Mouse (Mus musculus): ENCODE measurements around the gene Nphp3. TPM values are rescaled to one million over a fixed set of nuclear protein-coding genes. Genes with fewer than 3 reads are reported as not detected.
A peak's percentile ranks its signal among the peaks of the same experiment; 100 is the strongest.

Gene Nphp3
- polyA plus RNA-seq, 2 experiments: 5.4 to 25.3 TPM

DNA sequence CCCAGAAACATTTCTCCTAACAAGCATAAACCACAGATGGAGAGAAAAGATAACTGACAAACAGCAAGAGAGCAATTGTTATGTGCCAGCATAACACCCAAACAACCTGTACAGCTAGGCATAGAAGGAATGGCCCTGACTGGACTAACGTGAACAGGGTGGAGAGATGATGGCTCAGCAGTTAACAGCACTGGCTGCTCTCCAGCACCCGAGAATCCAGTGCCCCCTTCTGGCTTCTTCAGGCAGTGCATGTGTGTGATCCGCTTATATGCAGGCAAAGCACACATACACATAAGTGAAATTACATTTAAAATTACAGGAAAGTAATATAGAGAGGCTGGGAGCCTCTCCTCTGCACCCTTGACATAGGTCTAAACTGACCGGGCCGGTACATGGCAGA lies 77.0 kb downstream of the Nphp3 start:
- no peak for DNase-seq (ENCODE audit: low spot score)
- Histone ChIP-seq H3K36me3 (ENCODE audit: control insufficient read depth, insufficient read depth, low read length) (peaks cover 4% of the 10 kb centered on the region; the same call in 1 of the 2 replicates), H3K9me3 (ENCODE audit: control insufficient read depth, low read length) (no peaks in the 10 kb centered on the region), H3K4me1 (ENCODE audit: control insufficient read depth, insufficient read depth, low read length) (no peaks in the 10 kb centered on the region), H3K9ac (ENCODE audit: low read depth, low read length, severe bottlenecking) (no peak overlapping the region), H3K4me2 (replicated peaks; ENCODE audit: low read depth, low read length, severe bottlenecking) (no peak overlapping the region), H3K27ac (replicated peaks; ENCODE audit: low read depth, low read length) (no peak overlapping the region), H3K27me3 (ENCODE audit: control insufficient read depth, insufficient read depth, low read length) (no peaks in the 10 kb centered on the region), H3K4me3 (replicated peaks; ENCODE audit: low read length) (no peak overlapping the region)
- WGBS: 52% methylated on average over 5 of the region's 5 CpGs
- TF ChIP-seq POLR2A (IDR thresholded peaks at IDR 0.05; ENCODE audit: borderline replicate concordance, extremely low read depth, insufficient read depth, insufficient read length): no peak
- no peak for ATAC-seq (ENCODE audit: low FRiP score, low read depth)

DNA sequence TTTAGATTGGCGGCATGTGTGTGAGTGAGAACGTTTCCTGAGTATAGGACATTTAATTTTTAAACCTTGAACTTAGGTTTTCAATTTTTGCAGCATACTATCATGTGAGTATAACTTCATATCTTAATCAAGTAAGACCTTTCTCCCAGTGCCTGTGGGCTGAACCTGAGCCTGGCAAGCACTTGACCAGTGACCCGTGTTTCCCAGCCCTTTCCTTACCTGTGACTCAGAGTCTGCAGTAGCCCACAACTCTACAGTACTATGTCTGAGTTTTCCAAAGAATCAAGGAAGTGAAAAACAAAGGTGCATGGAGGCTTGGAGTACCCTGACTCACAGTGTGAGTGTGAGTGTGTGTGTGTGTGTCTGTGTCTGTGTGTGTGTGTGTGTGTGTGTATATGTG lies 77.7 kb downstream of the Nphp3 start:
- DNase-seq (ENCODE audit: low spot score): no peak
- Histone ChIP-seq H3K27me3 (ENCODE audit: control insufficient read depth, insufficient read depth, low read length) (no peaks in the 10 kb centered on the region), H3K4me2 (replicated peaks; ENCODE audit: low read depth, low read length, severe bottlenecking) (no peak overlapping the region), H3K9ac (ENCODE audit: low read depth, low read length, severe bottlenecking) (no peak overlapping the region), H3K9me3 (ENCODE audit: control insufficient read depth, low read length) (no peaks in the 10 kb centered on the region), H3K27ac (replicated peaks; ENCODE audit: low read depth, low read length) (no peak overlapping the region), H3K4me1 (ENCODE audit: control insufficient read depth, insufficient read depth, low read length) (no peaks in the 10 kb centered on the region), H3K4me3 (replicated peaks; ENCODE audit: low read length) (no peak overlapping the region), H3K36me3 (ENCODE audit: control insufficient read depth, insufficient read depth, low read length) (peaks cover 4% of the 10 kb centered on the region; the same call in 1 of the 2 replicates)
- WGBS: 82% methylated on average over 3 of the region's 3 CpGs
- no peak for ATAC-seq (ENCODE audit: low FRiP score, low read depth)
- TF ChIP-seq POLR2A (IDR thresholded peaks at IDR 0.05; ENCODE audit: borderline replicate concordance, extremely low read depth, insufficient read depth, insufficient read length): no peak

DNA sequence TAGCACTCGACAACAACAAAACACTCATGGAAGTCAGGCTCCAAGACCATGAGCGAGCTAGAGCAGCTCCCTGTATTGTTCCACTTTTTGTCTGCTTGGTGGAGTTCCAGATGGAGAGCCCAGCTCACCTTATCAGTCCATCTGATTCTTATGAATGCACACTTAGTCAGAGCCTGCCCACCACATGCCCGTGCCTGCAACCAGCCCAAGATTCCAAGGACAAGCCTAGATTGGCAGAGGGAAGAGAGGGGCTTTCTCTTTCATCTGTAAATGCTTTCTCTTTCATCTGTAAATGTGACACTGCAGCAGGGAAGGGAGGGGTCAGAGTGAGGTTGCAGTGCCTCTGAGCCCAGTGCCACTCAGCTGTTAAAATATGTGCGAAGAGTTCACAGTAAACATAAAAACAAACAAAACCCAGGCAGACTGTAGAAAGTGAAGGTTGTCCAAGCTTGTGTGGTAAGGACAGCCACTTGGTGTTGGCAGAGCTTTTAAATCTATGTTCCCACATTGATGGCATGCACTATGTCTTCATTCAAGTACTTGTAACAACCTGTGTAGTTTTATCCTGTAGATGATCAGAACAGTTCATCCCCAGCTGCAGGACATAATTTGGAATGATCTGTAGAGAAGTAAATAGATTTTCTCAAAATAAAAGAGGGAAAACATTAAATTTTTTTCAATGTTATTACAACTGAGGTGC lies 83.5 kb downstream of the Nphp3 start:
- peaks cover 4% of the 10 kb centered on the region; the same call in 1 of the 2 replicates for H3K36me3 ChIP-seq (ENCODE audit: control insufficient read depth, insufficient read depth, low read length)
- DNase-seq (ENCODE audit: low spot score) (no peak), ATAC-seq (ENCODE audit: low FRiP score, low read depth) (no peak)
- no peaks in the 10 kb centered on the region for H3K9me3 ChIP-seq (ENCODE audit: control insufficient read depth, low read length)
- no peak for TF ChIP-seq POLR2A (IDR thresholded peaks at IDR 0.05; ENCODE audit: borderline replicate concordance, extremely low read depth, insufficient read depth, insufficient read length)
- no peak overlapping the region for H3K9ac ChIP-seq (ENCODE audit: low read depth, low read length, severe bottlenecking)
- H3K4me1 ChIP-seq (ENCODE audit: control insufficient read depth, insufficient read depth, low read length): peaks cover 7% of the 10 kb centered on the region; the same call in 1 of the 2 replicates
- 44% methylated on average over 4 of the region's 4 CpGs for WGBS
- H3K4me2 ChIP-seq (replicated peaks; ENCODE audit: low read depth, low read length, severe bottlenecking): no peak overlapping the region
- no peak overlapping the region for H3K27ac ChIP-seq (replicated peaks; ENCODE audit: low read depth, low read length)
- H3K27me3 ChIP-seq (ENCODE audit: control insufficient read depth, insufficient read depth, low read length): no peaks in the 10 kb centered on the region
- no peak overlapping the region for H3K4me3 ChIP-seq (replicated peaks; ENCODE audit: low read length)

DNA sequence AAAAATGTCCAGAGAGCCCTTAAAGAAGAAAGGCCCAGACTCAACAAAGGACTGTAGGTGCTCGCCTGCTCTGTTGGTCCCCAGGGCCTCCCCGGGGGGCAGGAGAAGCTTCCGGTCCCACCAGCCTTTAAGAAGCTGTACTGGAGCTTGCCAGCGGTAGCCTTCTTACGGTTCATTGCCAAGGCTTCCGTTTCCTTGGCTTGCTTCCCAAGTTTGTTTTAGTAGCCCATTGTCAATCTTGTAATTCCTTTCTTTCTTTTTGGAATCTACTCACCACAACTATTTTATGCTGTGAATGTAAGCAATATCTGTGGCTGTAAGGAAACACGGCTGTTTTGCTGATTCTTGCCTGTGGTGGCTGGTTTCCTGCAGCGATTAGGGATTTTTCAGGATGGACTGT lies 86.2 kb downstream of the Nphp3 start:
- Histone ChIP-seq H3K4me3 (replicated peaks; ENCODE audit: low read length) (no peak overlapping the region), H3K36me3 (ENCODE audit: control insufficient read depth, insufficient read depth, low read length) (peaks cover 4% of the 10 kb centered on the region; the same call in 1 of the 2 replicates), H3K4me2 (replicated peaks; ENCODE audit: low read depth, low read length, severe bottlenecking) (no peak overlapping the region), H3K27ac (replicated peaks; ENCODE audit: low read depth, low read length) (peak overlapping the region; percentile 72; the same call in 1 of the 2 replicates), H3K4me1 (ENCODE audit: control insufficient read depth, insufficient read depth, low read length) (peaks cover 7% of the 10 kb centered on the region; the same call in 1 of the 2 replicates), H3K9ac (ENCODE audit: low read depth, low read length, severe bottlenecking) (no peak overlapping the region), H3K9me3 (ENCODE audit: control insufficient read depth, low read length) (no peaks in the 10 kb centered on the region), H3K27me3 (ENCODE audit: control insufficient read depth, insufficient read depth, low read length) (no peaks in the 10 kb centered on the region)
- no peak for TF ChIP-seq POLR2A (IDR thresholded peaks at IDR 0.05; ENCODE audit: borderline replicate concordance, extremely low read depth, insufficient read depth, insufficient read length)
- WGBS: 60% methylated on average over 8 of the region's 8 CpGs
- ATAC-seq (ENCODE audit: low FRiP score, low read depth): no peak
- DNase-seq (ENCODE audit: low spot score): peak; percentile 57

DNA sequence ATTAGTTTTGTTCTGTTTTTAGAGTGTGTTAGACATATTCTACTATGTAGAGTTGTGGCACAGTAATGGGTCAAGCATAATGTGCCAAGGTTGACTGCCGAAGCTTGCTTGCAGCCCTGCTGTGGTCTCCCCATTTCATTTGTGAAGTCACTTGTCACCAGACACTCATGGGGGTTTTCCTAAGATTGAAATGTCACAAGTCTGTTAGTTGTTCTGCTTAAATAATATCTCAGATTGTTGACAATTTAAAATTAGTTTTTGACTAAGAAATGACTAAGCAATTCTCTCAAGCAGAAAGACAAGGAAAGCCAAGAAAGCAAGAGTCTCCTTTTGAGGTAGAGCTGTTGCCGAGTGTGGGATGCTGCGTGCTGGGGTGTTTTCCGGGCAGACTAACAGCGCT lies 90.6 kb downstream of the Nphp3 start:
- peaks cover 7% of the 10 kb centered on the region; the same call in 1 of the 2 replicates for H3K4me1 ChIP-seq (ENCODE audit: control insufficient read depth, insufficient read depth, low read length)
- DNase-seq (ENCODE audit: low spot score) (no peak), ATAC-seq (ENCODE audit: low FRiP score, low read depth) (no peak)
- no peaks in the 10 kb centered on the region for H3K36me3 ChIP-seq (ENCODE audit: control insufficient read depth, insufficient read depth, low read length)
- no peak overlapping the region for H3K27ac ChIP-seq (replicated peaks; ENCODE audit: low read depth, low read length)
- WGBS: 89% methylated on average over 5 of the region's 5 CpGs
- no peak overlapping the region for H3K9ac ChIP-seq (ENCODE audit: low read depth, low read length, severe bottlenecking)
- H3K27me3 ChIP-seq (ENCODE audit: control insufficient read depth, insufficient read depth, low read length): no peaks in the 10 kb centered on the region
- H3K9me3 ChIP-seq (ENCODE audit: control insufficient read depth, low read length): no peaks in the 10 kb centered on the region
- no peak overlapping the region for H3K4me3 ChIP-seq (replicated peaks; ENCODE audit: low read length)
- TF ChIP-seq POLR2A (IDR thresholded peaks at IDR 0.05; ENCODE audit: borderline replicate concordance, extremely low read depth, insufficient read depth, insufficient read length): no peak
- no peak overlapping the region for H3K4me2 ChIP-seq (replicated peaks; ENCODE audit: low read depth, low read length, severe bottlenecking)

Other genes starting within 250 kb of the Nphp3 start
- 8.9 and 12.6 TPM in 2 replicates for gene Tmem108, start 240.7 kb upstream of the Nphp3 start, polyA plus RNA-seq (2012; rRNA removed)
- 14.0 and 14.8 TPM in 2 replicates for gene Tmem108, start 240.7 kb upstream of the Nphp3 start, polyA plus RNA-seq (2014; fragmentation: Nextera tagmentation; extraction: Ambion mirVana)
- not detected in 2 replicates for gene Gm28305, start 38.1 kb downstream of the Nphp3 start, polyA plus RNA-seq (2012; rRNA removed)
- gene Gm28305, start 38.1 kb downstream of the Nphp3 start, polyA plus RNA-seq (2014; fragmentation: Nextera tagmentation; extraction: Ambion mirVana): not detected in 2 replicates
- gene Uba5, start 60.6 kb downstream of the Nphp3 start, polyA plus RNA-seq (2012; rRNA removed): 71.9 and 83.0 TPM in 2 replicates
- 67.4 and 72.5 TPM in 2 replicates for gene Uba5, start 60.6 kb downstream of the Nphp3 start, polyA plus RNA-seq (2014; fragmentation: Nextera tagmentation; extraction: Ambion mirVana)
- gene Acad11, start 60.8 kb downstream of the Nphp3 start, polyA plus RNA-seq (2012; rRNA removed): 13.9 and 14.0 TPM in 2 replicates
- gene Acad11, start 60.8 kb downstream of the Nphp3 start, polyA plus RNA-seq (2014; fragmentation: Nextera tagmentation; extraction: Ambion mirVana): 11.4 and 12.3 TPM in 2 replicates
- gene Ackr4, start 124.4 kb downstream of the Nphp3 start, polyA plus RNA-seq (2012; rRNA removed): 2.2 and 2.8 TPM in 2 replicates
- 2.8 and 3.0 TPM in 2 replicates for gene Ackr4, start 124.4 kb downstream of the Nphp3 start, polyA plus RNA-seq (2014; fragmentation: Nextera tagmentation; extraction: Ambion mirVana)

Data from limb, embryonic 14.5 days (tissue).